Mouse (Mus musculus) liver, adult 2 months (tissue): Measurements from ENCODE around the gene Hnrnpul1.

Experiments
- CTCF ChIP-seq: fragments of 200-500 bp; IDR thresholded peaks from 2 replicates; pipeline ENCODE4 v1.5.1; 2011; ENCODE audit warnings: low read depth, low read length, control low read depth
- POLR2A ChIP-seq: fragments of 200-500 bp; IDR thresholded peaks from 2 replicates; pipeline ENCODE4 v1.6.1; 2011; ENCODE audit warnings: low read length, control low read depth; ENCODE audit not compliant: insufficient read depth; ENCODE audit errors: extremely low read depth

DNA sequence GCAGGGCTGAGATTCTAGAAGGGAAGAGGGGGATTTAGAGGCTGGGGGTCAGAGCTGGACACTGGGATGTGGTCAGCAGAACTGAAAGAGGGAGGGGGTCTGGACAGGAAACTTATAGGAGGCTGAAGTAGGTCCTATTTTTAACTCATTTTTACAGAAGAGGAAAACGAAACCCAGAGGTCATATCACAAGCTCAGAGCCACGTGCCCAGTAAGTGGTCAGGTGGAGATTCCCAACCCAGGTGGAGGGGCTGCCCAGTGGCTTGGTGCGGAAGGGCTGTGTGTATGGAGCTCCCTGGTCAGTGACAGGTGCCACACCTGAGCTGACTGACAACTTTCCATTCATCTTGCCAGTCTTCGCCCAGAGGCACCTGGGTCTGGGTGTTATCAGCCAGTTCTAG lies 32.4 kb upstream of the Hnrnpul1 start:
- TF ChIP-seq POLR2A (no peak), CTCF (no peak)
